In genomic region chr9:120129276-120129675, GRCm38 (mm10) we compare ENCODE assay signal across 10 mouse cellular contexts. TPM values are rescaled to one million over a fixed set of nuclear protein-coding genes. Genes with fewer than 3 reads are reported as not detected.
DNase-seq lines count a peak whose midpoint lies in the region; ATAC-seq and TF ChIP-seq lines count a peak whose summit lies in the region.
"Had no signal": no experiment of that assay in that cellular context is flagged by ENCODE, and none has a peak within 500 bp of the region (broad histone marks: within the 10 kb centered on the region; RNA-seq: fewer than 3 reads in every experiment).

No protein-coding gene starts in this region.

- no peak for ATAC-seq in heart, embryonic 12.5 days (ENCODE audit: insufficient number of reproducible peaks, low FRiP score)
- ATAC-seq in midbrain, embryonic 11.5 days (ENCODE audit: low FRiP score) = no peak
- ATAC-seq in cerebellum, adult (ENCODE audit: insufficient number of reproducible peaks, low FRiP score, low TSS enrichment) = no peak

- TF ChIP-seq POLR2A in ES-Bruce4 (IDR thresholded peaks at IDR 0.05; ENCODE audit: insufficient read depth, low read length) = no peak

- peak overlapping the region; percentile 86 for H3K4me2 ChIP-seq in heart, embryonic 12.5 days
- H3K4me2 ChIP-seq in midbrain, embryonic 11.5 days = peak overlapping the region; percentile 58

- 63% methylated on average over 10 of the region's 10 CpGs for WGBS in heart, embryonic 12.5 days
- WGBS in hindbrain, embryonic 10.5 days = 79% methylated on average over 10 of the region's 10 CpGs
- WGBS in midbrain, embryonic 11.5 days = 75% methylated on average over 10 of the region's 10 CpGs

- no peak overlapping the region for H3K27ac ChIP-seq in heart, embryonic 12.5 days (ENCODE audit: poor library complexity, severe bottlenecking)
- H3K27ac ChIP-seq in ES-Bruce4 (ENCODE audit: insufficient read depth, low read length) = peak overlapping the region; percentile 59
- H3K27ac ChIP-seq in hindbrain, embryonic 10.5 days = peak overlapping the region; percentile 99
- H3K27ac ChIP-seq in midbrain, embryonic 11.5 days (ENCODE audit: low read depth, low read length) = no peak overlapping the region

- intact Hi-C loops in left cerebral cortex, postnatal 4 days (cut with DNase I) = no loop called here

- peaks cover 18% of the 10 kb centered on the region for H3K4me1 ChIP-seq in heart, embryonic 12.5 days (replicated peaks)
- H3K4me1 ChIP-seq in ES-Bruce4 (ENCODE audit: control insufficient read depth, insufficient read depth, low read length) = no peaks in the 10 kb centered on the region
- peaks cover 18% of the 10 kb centered on the region for H3K4me1 ChIP-seq in hindbrain, embryonic 10.5 days (replicated peaks)
- peaks cover 9% of the 10 kb centered on the region; the same call in 1 of the 2 replicates for H3K4me1 ChIP-seq in midbrain, embryonic 11.5 days (ENCODE audit: control insufficient read depth, insufficient read depth, low read length)

- H3K27me3 ChIP-seq in heart, embryonic 12.5 days (replicated peaks) = no peaks in the 10 kb centered on the region
- H3K27me3 ChIP-seq in ES-Bruce4 (ENCODE audit: control insufficient read depth, insufficient read depth, low read length, poor library complexity, severe bottlenecking) = no peaks in the 10 kb centered on the region
- H3K27me3 ChIP-seq in hindbrain, embryonic 10.5 days (ENCODE audit: insufficient read depth, poor library complexity, severe bottlenecking) = no peaks in the 10 kb centered on the region
- H3K27me3 ChIP-seq in midbrain, embryonic 11.5 days (ENCODE audit: control insufficient read depth, insufficient read depth, low read length) = no peaks in the 10 kb centered on the region

- peaks cover 46% of the 10 kb centered on the region for H3K36me3 ChIP-seq in heart, embryonic 12.5 days
- H3K36me3 ChIP-seq in ES-Bruce4 (ENCODE audit: control insufficient read depth, insufficient read depth, low read length, poor library complexity, severe bottlenecking) = peaks cover 51% of the 10 kb centered on the region
- peaks cover 52% of the 10 kb centered on the region for H3K36me3 ChIP-seq in hindbrain, embryonic 10.5 days
- H3K36me3 ChIP-seq in midbrain, embryonic 11.5 days (ENCODE audit: control insufficient read depth, insufficient read depth, low read length) = peaks cover 18% of the 10 kb centered on the region

- H3K9me3 ChIP-seq in heart, embryonic 12.5 days (replicated peaks) = no peaks in the 10 kb centered on the region
- no peaks in the 10 kb centered on the region for H3K9me3 ChIP-seq in ES-Bruce4 (replicated peaks; ENCODE audit: control insufficient read depth, insufficient read depth, low read length, poor library complexity, severe bottlenecking)
- H3K9me3 ChIP-seq in hindbrain, embryonic 10.5 days = no peaks in the 10 kb centered on the region
- H3K9me3 ChIP-seq in midbrain, embryonic 11.5 days (ENCODE audit: control insufficient read depth, low read length) = no peaks in the 10 kb centered on the region

- TF ChIP-seq EP300 in ES-Bruce4 (IDR thresholded peaks at IDR 0.05; ENCODE audit: insufficient read depth, low read depth, low read length) = no peak

- H3K4me3 ChIP-seq in heart, embryonic 12.5 days = peak overlapping the region; percentile 76
- peak overlapping the region; percentile 99 for H3K4me3 ChIP-seq in ES-Bruce4 (ENCODE audit: low read depth, low read length)
- H3K4me3 ChIP-seq in hindbrain, embryonic 10.5 days = peak overlapping the region; percentile 100
- peak overlapping the region; percentile 100 for H3K4me3 ChIP-seq in midbrain, embryonic 11.5 days (ENCODE audit: low read depth, low read length)

- H3K9ac ChIP-seq in heart, embryonic 12.5 days = peak overlapping the region; percentile 99
- H3K9ac ChIP-seq in ES-Bruce4 (ENCODE audit: low read depth, poor library complexity, severe bottlenecking) = peak overlapping the region; percentile 98
- peak overlapping the region; percentile 100 for H3K9ac ChIP-seq in midbrain, embryonic 11.5 days (ENCODE audit: low read length)

- no peak for DNase-seq in heart, adult 9 months (ENCODE audit: low spot score in 2 of 2)
- DNase-seq in hindbrain, embryonic 10.5 days (ENCODE audit: low spot score) = no peak
- peak; percentile 41 for DNase-seq in midbrain, embryonic 11.5 days (ENCODE audit: low spot score, missing footprints)
- no peak for DNase-seq in left cerebral cortex, postnatal 4 days
- DNase-seq in T-cell, adult 2 months (ENCODE audit: low spot score) = no peak

- TF ChIP-seq CTCF in ES-Bruce4 (IDR thresholded peaks at IDR 0.05; ENCODE audit: low read depth, low read length) = no peak

RNA-seq across cellular contexts. Expression of gene Rpsa, which starts 1.8 kb away (rescaled TPM):
- polyA plus RNA-seq in heart, embryonic 12.5 days (2016; fragmentation: Nextera tagmentation; extraction: Ambion mirVana) = 764 and 771 TPM in 2 replicates
- 2,205 and 2,405 TPM in 2 replicates for polyA plus RNA-seq in ES-Bruce4 (2011; ENCODE audit: insufficient read depth, insufficient read length, low read depth, missing spikeins)
- 1,315 and 1,519 TPM in 2 replicates for polyA plus RNA-seq in hindbrain, embryonic 10.5 days (2016; fragmentation: Nextera tagmentation; extraction: Ambion mirVana)
- polyA plus RNA-seq in midbrain, embryonic 11.5 days (2014; fragmentation: Nextera tagmentation; extraction: Ambion mirVana) = 1,378 and 1,482 TPM in 2 replicates
- total RNA-seq in left cerebral cortex, postnatal 4 days (2021) = 1,000 to 10,000 TPM in 1 of 2 experiments, 100 to 1,000 TPM in 1; 996 to 1,006 TPM

RNA-seq across cellular contexts. Expression of gene Slc25a38, which starts 19.1 kb away (rescaled TPM):
- 24.9 and 26.2 TPM in 2 replicates for polyA plus RNA-seq in heart, embryonic 12.5 days (2016; fragmentation: Nextera tagmentation; extraction: Ambion mirVana)
- 15.3 and 15.7 TPM in 2 replicates for polyA plus RNA-seq in ES-Bruce4 (2011; ENCODE audit: insufficient read depth, insufficient read length, low read depth, missing spikeins)
- polyA plus RNA-seq in hindbrain, embryonic 10.5 days (2016; fragmentation: Nextera tagmentation; extraction: Ambion mirVana) = 41.6 and 43.5 TPM in 2 replicates
- polyA plus RNA-seq in midbrain, embryonic 11.5 days (2014; fragmentation: Nextera tagmentation; extraction: Ambion mirVana) = 33.9 and 36.7 TPM in 2 replicates
- total RNA-seq in left cerebral cortex, postnatal 4 days (2021) = 10 to 100 TPM; 24.7 to 27.1 TPM

RNA-seq across cellular contexts. Expression of gene Mobp, which starts 20.2 kb away (rescaled TPM):
- 0.12 TPM in 1 of 2 replicates, not detected in the other for polyA plus RNA-seq in heart, embryonic 12.5 days (2016; fragmentation: Nextera tagmentation; extraction: Ambion mirVana)
- polyA plus RNA-seq in ES-Bruce4 (2011; ENCODE audit: insufficient read depth, insufficient read length, low read depth, missing spikeins) = 7.3 and 10.3 TPM in 2 replicates
- 0.22 and 0.26 TPM in 2 replicates for polyA plus RNA-seq in hindbrain, embryonic 10.5 days (2016; fragmentation: Nextera tagmentation; extraction: Ambion mirVana)
- 0.26 and 0.82 TPM in 2 replicates for polyA plus RNA-seq in midbrain, embryonic 11.5 days (2014; fragmentation: Nextera tagmentation; extraction: Ambion mirVana)
- total RNA-seq in left cerebral cortex, postnatal 4 days (2021) = under 1 TPM; 0.16 to 0.20 TPM
- total RNA-seq: common myeloid progenitor, adult 5-6 weeks had no signal

RNA-seq across cellular contexts. Expression of gene Ccr8, which starts 37.4 kb away (rescaled TPM):
- not detected in 2 replicates for polyA plus RNA-seq in heart, embryonic 12.5 days (2016; fragmentation: Nextera tagmentation; extraction: Ambion mirVana)
- polyA plus RNA-seq in ES-Bruce4 (2011; ENCODE audit: insufficient read depth, insufficient read length, low read depth, missing spikeins) = not detected in 2 replicates
- not detected in 2 replicates for polyA plus RNA-seq in hindbrain, embryonic 10.5 days (2016; fragmentation: Nextera tagmentation; extraction: Ambion mirVana)
- polyA plus RNA-seq in midbrain, embryonic 11.5 days (2014; fragmentation: Nextera tagmentation; extraction: Ambion mirVana) = not detected in 2 replicates
- total RNA-seq in left cerebral cortex, postnatal 4 days (2021) = not detected
- total RNA-seq: common myeloid progenitor, adult 5-6 weeks; left cerebral cortex, postnatal 10 days had no signal

RNA-seq across cellular contexts. Expression of gene Cx3cr1, which starts 59.6 kb away (rescaled TPM):
- 4.4 and 4.9 TPM in 2 replicates for polyA plus RNA-seq in heart, embryonic 12.5 days (2016; fragmentation: Nextera tagmentation; extraction: Ambion mirVana)
- not detected in 2 replicates for polyA plus RNA-seq in ES-Bruce4 (2011; ENCODE audit: insufficient read depth, insufficient read length, low read depth, missing spikeins)
- polyA plus RNA-seq in hindbrain, embryonic 10.5 days (2016; fragmentation: Nextera tagmentation; extraction: Ambion mirVana) = 6.3 and 8.2 TPM in 2 replicates
- 2.9 and 4.3 TPM in 2 replicates for polyA plus RNA-seq in midbrain, embryonic 11.5 days (2014; fragmentation: Nextera tagmentation; extraction: Ambion mirVana)
- 10 to 100 TPM in 1 of 2 experiments, 1 to 10 TPM in 1; 9.7 to 11.2 TPM for total RNA-seq in left cerebral cortex, postnatal 4 days (2021)

Comparison
In these comparisons a context has a peak if more than half of its experiments do, and no peak if none do; other contexts are left out.
1. H3K27ac ChIP-seq: peak in ES-Bruce4 (single experiment) and hindbrain, embryonic 10.5 days (single experiment); none in heart, embryonic 12.5 days (single experiment) and midbrain, embryonic 11.5 days (single experiment).
2. Peak in every context shown above with its lines, with median percentiles within 50 percentile points of each other: H3K4me3 ChIP-seq and H3K9ac ChIP-seq.